Mouse (Mus musculus): ENCODE measurements around the gene Ush1g.
A peak's percentile ranks its signal among the peaks of the same experiment; 100 is the strongest.

Ush1g gene

GRCm38 (mm10) chr11:115287386-115287785 is 34.5 kb downstream of the Ush1g start:
- DNase-seq, result no peak

GRCm38 (mm10) chr11:115286201-115286993 is 35.4 kb downstream of the Ush1g start:
- DNase-seq, result peak; percentile 5

GRCm38 (mm10) chr11:115285282-115285681 is 36.6 kb downstream of the Ush1g start:
- no peak for DNase-seq

GRCm38 (mm10) chr11:115283891-115284620 is 37.8 kb downstream of the Ush1g start:
- DNase-seq, result no peak

- no peak for DNase-seq
Measured at GRCm38 (mm10) chr11:115283486-115283765, 38.4 kb downstream of the Ush1g start.

- no peak for DNase-seq
Measured at GRCm38 (mm10) chr11:115282723-115283485, 38.9 kb downstream of the Ush1g start.

- no peak for DNase-seq
Measured at GRCm38 (mm10) chr11:115282295-115282694, 39.5 kb downstream of the Ush1g start.

GRCm38 (mm10) chr11:115279726-115280125 is 42.1 kb downstream of the Ush1g start:
- DNase-seq, result no peak

GRCm38 (mm10) chr11:115278176-115278575 is 43.7 kb downstream of the Ush1g start:
- no peak for DNase-seq

- no peak for DNase-seq
Measured at GRCm38 (mm10) chr11:115277604-115277975, 44.3 kb downstream of the Ush1g start.

- peak; percentile 96 for DNase-seq
Measured at GRCm38 (mm10) chr11:115276780-115277603, 44.8 kb downstream of the Ush1g start, which contains the start of gene Fdxr. Gene Fdxr, minus strand, starts transcription at chr11:115277050.

GRCm38 (mm10) chr11:115275954-115276353 is 45.9 kb downstream of the Ush1g start:
- no peak for DNase-seq

- DNase-seq, result no peak
Measured at GRCm38 (mm10) chr11:115275509-115275908, 46.3 kb downstream of the Ush1g start.

GRCm38 (mm10) chr11:115274771-115275170 is 47.1 kb downstream of the Ush1g start:
- no peak for DNase-seq

- DNase-seq, result no peak
Measured at GRCm38 (mm10) chr11:115274178-115274577, 47.7 kb downstream of the Ush1g start.

GRCm38 (mm10) chr11:115273735-115274134 is 48.1 kb downstream of the Ush1g start:
- DNase-seq, result no peak

GRCm38 (mm10) chr11:115272894-115273498 is 48.8 kb downstream of the Ush1g start:
- no peak for DNase-seq

- no peak for DNase-seq
Measured at GRCm38 (mm10) chr11:115271481-115271880, 50.4 kb downstream of the Ush1g start.

- DNase-seq, result no peak
Measured at GRCm38 (mm10) chr11:115271052-115271451, 50.8 kb downstream of the Ush1g start.

- peak; percentile 91 for DNase-seq
Measured at GRCm38 (mm10) chr11:115270148-115270861, 51.5 kb downstream of the Ush1g start.

- DNase-seq, result peak; percentile 57
Measured at GRCm38 (mm10) chr11:115269330-115270066, 52.3 kb downstream of the Ush1g start.

Measured in cerebellum, adult 11 months (tissue).